8 mouse cellular contexts compared by ENCODE assay signal in the genomic region with DNA sequence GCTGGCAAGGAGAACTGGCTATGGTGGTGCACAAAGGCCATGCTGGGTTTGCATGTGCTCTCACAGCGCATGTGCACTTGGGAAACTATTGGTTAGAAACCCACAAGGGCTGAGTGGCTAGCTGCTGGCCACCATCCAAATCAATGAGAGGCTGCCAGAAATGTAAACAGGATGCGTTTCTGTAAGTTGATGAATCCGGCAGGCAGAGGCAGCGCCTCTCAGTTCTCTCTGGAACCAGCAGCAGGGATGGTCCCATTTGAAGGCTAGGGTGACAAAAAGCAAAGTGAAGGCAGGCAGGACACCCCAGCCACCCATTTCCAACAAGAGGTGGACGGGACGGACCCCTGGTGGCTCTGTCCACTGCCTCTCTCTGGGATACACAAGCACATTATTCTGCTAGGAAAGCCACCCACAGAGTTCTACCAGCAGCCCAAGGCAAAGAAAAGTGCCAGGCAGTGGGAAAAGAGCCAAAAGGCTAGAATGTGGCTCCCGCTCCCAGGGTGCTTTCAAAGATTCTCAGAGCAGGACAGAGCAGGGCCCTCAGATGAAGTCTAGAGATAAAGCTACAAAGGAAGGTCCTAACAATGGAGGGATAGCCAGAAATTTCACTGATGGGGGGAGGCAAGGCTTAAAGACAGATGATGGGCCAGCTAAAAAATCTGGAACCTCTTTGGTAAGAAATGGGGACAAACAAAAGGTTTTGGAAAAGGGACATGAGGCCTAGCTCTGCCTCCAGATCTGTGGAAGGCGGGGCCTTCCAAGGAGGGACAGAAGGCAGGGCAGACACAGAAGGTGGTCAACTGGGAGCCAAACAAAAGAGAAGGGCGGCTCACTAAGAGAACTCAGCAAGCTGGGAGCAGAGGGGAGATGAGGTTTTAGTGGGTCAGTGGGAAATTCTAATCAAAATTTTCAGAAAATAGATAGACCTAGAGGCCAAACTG. TPM values are rescaled to one million over a fixed set of nuclear protein-coding genes. Genes with fewer than 3 reads are reported as not detected.
DNase-seq lines count a peak whose midpoint lies in the region; ATAC-seq and TF ChIP-seq lines count a peak whose summit lies in the region.

No protein-coding gene starts in this region.

- no peak overlapping the region for H3K4me3 ChIP-seq in forebrain, embryonic 12.5 days (replicated peaks)
- H3K4me3 ChIP-seq in hindbrain, embryonic 13.5 days = no peak overlapping the region
- no peak overlapping the region for H3K4me3 ChIP-seq in lung, embryonic 14.5 days (ENCODE audit: low read depth, low read length)
- no peak overlapping the region for H3K4me3 ChIP-seq in olfactory bulb, adult 2 months (ENCODE audit: insufficient read depth, low read depth, low read length)

- DNase-seq in brain, embryonic 14.5 days (ENCODE audit: low read depth) = peak; percentile 96
- DNase-seq in layer of hippocampus, postnatal 14 days (ENCODE audit: low spot score in 2 of 2) = peak; percentile 51 to 70
- peak; percentile 98 for DNase-seq in lung, embryonic 14.5 days

- peak overlapping the region; percentile 91 for H3K27ac ChIP-seq in forebrain, embryonic 12.5 days
- peak overlapping the region; percentile 90 for H3K27ac ChIP-seq in hindbrain, embryonic 13.5 days
- peak overlapping the region; percentile 95 for H3K27ac ChIP-seq in lung, embryonic 14.5 days (ENCODE audit: low read depth)
- peak overlapping the region; percentile 38; the same call in 1 of the 2 replicates for H3K27ac ChIP-seq in olfactory bulb, adult 2 months (ENCODE audit: insufficient read depth, low read depth, low read length)

- peak; percentile 44 for ATAC-seq in CD4-positive, CD25-positive, alpha-beta regulatory T cell, adult 4 months
- peak; percentile 76 for ATAC-seq in forebrain, embryonic 12.5 days (ENCODE audit: low FRiP score)
- peak; percentile 72 for ATAC-seq in hindbrain, embryonic 13.5 days (ENCODE audit: low FRiP score)
- ATAC-seq in lung, embryonic 14.5 days (ENCODE audit: insufficient read depth) = peak; percentile 84
- no peak for ATAC-seq in erythroblast, adult 5-6 weeks (replicated peaks; ENCODE audit: low FRiP score, poor library complexity, severe bottlenecking)

- no peaks in the 10 kb centered on the region for H3K27me3 ChIP-seq in forebrain, embryonic 12.5 days
- H3K27me3 ChIP-seq in hindbrain, embryonic 13.5 days = no peaks in the 10 kb centered on the region
- no peaks in the 10 kb centered on the region for H3K27me3 ChIP-seq in lung, embryonic 14.5 days (ENCODE audit: insufficient read depth, low read length)

- peak overlapping the region; percentile 17; the same call in 1 of the 2 replicates for H3K4me2 ChIP-seq in forebrain, embryonic 12.5 days
- H3K4me2 ChIP-seq in hindbrain, embryonic 13.5 days = no peak overlapping the region; the same call in 1 of the 2 replicates
- H3K4me2 ChIP-seq in lung, embryonic 14.5 days = peak overlapping the region; percentile 37

- 28% methylated on average over 9 of the region's 9 CpGs for WGBS in forebrain, embryonic 12.5 days
- WGBS in hindbrain, embryonic 13.5 days = 25% methylated on average over 9 of the region's 9 CpGs
- 15% methylated on average over 9 of the region's 9 CpGs for WGBS in lung, embryonic 14.5 days
- 51% methylated on average over 9 of the region's 9 CpGs for WGBS in olfactory bulb, adult 2 months

- no peak for TF ChIP-seq POLR2A in brain, embryonic 14.5 days (IDR thresholded peaks at IDR 0.05; ENCODE audit: borderline replicate concordance, extremely low read depth, insufficient read depth, insufficient read length, poor library complexity, severe bottlenecking)
- TF ChIP-seq POLR2A in olfactory bulb, adult 2 months (IDR thresholded peaks at IDR 0.05; ENCODE audit: insufficient read depth, low read depth, low read length) = no peak

- no peak overlapping the region for H3K9ac ChIP-seq in forebrain, embryonic 12.5 days
- peak overlapping the region; percentile 29; the same call in 1 of the 2 replicates for H3K9ac ChIP-seq in hindbrain, embryonic 13.5 days
- H3K9ac ChIP-seq in lung, embryonic 14.5 days = peak overlapping the region; percentile 6; the same call in 1 of the 2 replicates

- H3K4me1 ChIP-seq in forebrain, embryonic 12.5 days = peaks cover 34% of the 10 kb centered on the region
- peaks cover 74% of the 10 kb centered on the region for H3K4me1 ChIP-seq in hindbrain, embryonic 13.5 days (replicated peaks)
- peaks cover 47% of the 10 kb centered on the region for H3K4me1 ChIP-seq in lung, embryonic 14.5 days (ENCODE audit: insufficient read depth)
- H3K4me1 ChIP-seq in olfactory bulb, adult 2 months (ENCODE audit: control insufficient read depth, insufficient read depth, low read length) = peaks cover 26% of the 10 kb centered on the region

- no peaks in the 10 kb centered on the region for H3K9me3 ChIP-seq in forebrain, embryonic 12.5 days
- no peaks in the 10 kb centered on the region for H3K9me3 ChIP-seq in hindbrain, embryonic 13.5 days
- H3K9me3 ChIP-seq in lung, embryonic 14.5 days (ENCODE audit: low read depth, low read length) = no peaks in the 10 kb centered on the region

- no peak for TF ChIP-seq CTCF in brain, embryonic 14.5 days (IDR thresholded peaks at IDR 0.05; ENCODE audit: borderline replicate concordance, extremely low read depth, insufficient read depth, insufficient read length)
- TF ChIP-seq CTCF in lung, embryonic 14.5 days (IDR thresholded peaks at IDR 0.05; ENCODE audit: low read depth) = peak; percentile 14; the same call in 1 of the 2 replicates
- no peak for TF ChIP-seq CTCF in olfactory bulb, adult 2 months (IDR thresholded peaks at IDR 0.05; ENCODE audit: insufficient read depth, low read depth, low read length)

- no peaks in the 10 kb centered on the region for H3K36me3 ChIP-seq in forebrain, embryonic 12.5 days (replicated peaks)
- H3K36me3 ChIP-seq in hindbrain, embryonic 13.5 days = peaks cover 4% of the 10 kb centered on the region; the same call in 1 of the 2 replicates
- H3K36me3 ChIP-seq in lung, embryonic 14.5 days (ENCODE audit: insufficient read depth) = peaks cover 8% of the 10 kb centered on the region; the same call in 1 of the 2 replicates

RNA-seq across cellular contexts. Expression of gene Gna12, which starts 39.0 kb away (rescaled TPM):
- 1 to 10 TPM; 4.3 to 6.0 TPM for polyA plus RNA-seq in CD4-positive, CD25-positive, alpha-beta regulatory T cell, adult 4 months (2017; shearing (Covaris generic))
- 96.8 and 122 TPM in 2 replicates for polyA plus RNA-seq in brain, embryonic 14.5 days (2012; rRNA removed)
- 11.8 and 23.9 TPM in 2 replicates for polyA plus RNA-seq in forebrain, embryonic 12.5 days (2016; fragmentation: Nextera tagmentation; extraction: Ambion mirVana)
- polyA plus RNA-seq in hindbrain, embryonic 13.5 days (2015; fragmentation: Nextera tagmentation; extraction: Ambion mirVana) = 11.9 and 12.1 TPM in 2 replicates
- total RNA-seq in layer of hippocampus, postnatal 14 days (2021) = 10 to 100 TPM; 88.7 to 96.0 TPM
- polyA plus RNA-seq in lung, embryonic 14.5 days (2014; fragmentation: Nextera tagmentation; extraction: Ambion mirVana) = 63.0 and 77.1 TPM in 2 replicates
- not detected in 2 replicates for polyA plus RNA-seq in olfactory bulb, adult 2 months (2012; ENCODE audit: insufficient read depth, insufficient read length, low replicate concordance, missing spikeins)
- total RNA-seq in erythroblast, adult 5-6 weeks (2015; ENCODE audit: low replicate concordance) = 12.1 and 16.1 TPM in 2 replicates
- total RNA-seq in erythroblast, adult 5-6 weeks (2017; ENCODE audit: low replicate concordance) = 9.9 and 11.5 TPM in 2 replicates

Comparison
In these comparisons a context has a peak if more than half of its experiments do, and no peak if none do; other contexts are left out.
1. H3K27ac ChIP-seq: peak in every context shown above with its lines; median percentile 95 in lung, embryonic 14.5 days; 91 in forebrain, embryonic 12.5 days; 90 in hindbrain, embryonic 13.5 days; 38 in olfactory bulb, adult 2 months.